Mouse (Mus musculus): ENCODE measurements around the gene Tirap. TPM values are rescaled to one million over a fixed set of nuclear protein-coding genes. Genes with fewer than 3 reads are reported as not detected.

Gene Tirap
- polyA plus RNA-seq, 1 experiment from 2014 or later: 3.5 TPM

DNA sequence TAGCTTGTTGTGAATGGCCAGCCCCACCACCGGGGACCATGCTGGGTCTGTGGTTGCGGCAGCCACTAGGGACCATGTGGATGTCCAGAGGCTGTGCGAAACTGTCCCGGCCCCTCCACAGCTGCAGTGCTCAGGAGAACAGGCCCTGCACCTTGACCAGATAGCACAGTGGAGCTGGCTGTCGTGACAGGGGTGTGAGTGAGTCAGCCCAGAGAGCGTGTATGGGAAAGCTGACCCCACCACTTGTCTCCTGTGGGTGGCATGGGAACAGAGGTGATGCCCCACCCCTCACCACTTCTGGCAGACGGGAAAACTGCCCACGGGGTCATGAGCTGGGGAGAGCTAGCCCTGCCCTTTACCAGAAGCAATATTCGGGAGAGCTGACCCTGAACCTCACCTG lies 55.0 kb downstream of the Tirap start:
- Histone ChIP-seq H3K4me2 (ENCODE audit: low read length) (no peak overlapping the region), H3K4me3 (ENCODE audit: low read depth, low read length) (no peak overlapping the region), H3K36me3 (ENCODE audit: control insufficient read depth, insufficient read depth, low read length) (no peaks in the 10 kb centered on the region), H3K9me3 (replicated peaks; ENCODE audit: control insufficient read depth, low read length) (no peaks in the 10 kb centered on the region), H3K9ac (ENCODE audit: low read length) (no peak overlapping the region), H3K4me1 (ENCODE audit: control insufficient read depth, insufficient read depth, low read length) (no peaks in the 10 kb centered on the region), H3K27me3 (replicated peaks; ENCODE audit: control insufficient read depth, insufficient read depth, low read length) (no peaks in the 10 kb centered on the region), H3K27ac (ENCODE audit: low read depth, low read length) (no peak overlapping the region)
- WGBS: 91% methylated on average over 9 of the region's 9 CpGs
- ATAC-seq: no peak
- DNase-seq (ENCODE audit: low spot score): no peak

DNA sequence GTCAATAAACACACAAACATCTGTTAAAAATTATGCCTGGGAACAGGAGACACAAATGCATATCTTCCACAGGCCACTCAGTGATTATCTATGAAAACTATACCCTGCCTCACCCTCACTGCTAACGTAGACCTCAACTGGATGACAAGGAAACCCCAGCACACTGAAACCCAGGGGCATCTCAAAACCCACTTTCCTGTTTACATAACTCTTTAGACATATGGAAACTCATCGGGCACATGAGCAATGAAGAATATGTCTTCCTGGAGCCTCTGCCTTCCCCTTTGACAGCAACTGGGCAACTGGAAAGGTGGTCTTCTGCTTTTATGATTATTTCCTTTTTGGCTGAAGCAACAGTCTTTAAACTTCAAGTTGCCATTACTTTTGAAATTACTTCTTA lies 57.9 kb downstream of the Tirap start:
- Histone ChIP-seq H3K36me3 (ENCODE audit: control insufficient read depth, insufficient read depth, low read length) (no peaks in the 10 kb centered on the region), H3K9ac (ENCODE audit: low read length) (no peak overlapping the region), H3K4me2 (ENCODE audit: low read length) (no peak overlapping the region), H3K27ac (ENCODE audit: low read depth, low read length) (no peak overlapping the region), H3K27me3 (replicated peaks; ENCODE audit: control insufficient read depth, insufficient read depth, low read length) (no peaks in the 10 kb centered on the region), H3K4me1 (ENCODE audit: control insufficient read depth, insufficient read depth, low read length) (no peaks in the 10 kb centered on the region), H3K9me3 (replicated peaks; ENCODE audit: control insufficient read depth, low read length) (no peaks in the 10 kb centered on the region), H3K4me3 (ENCODE audit: low read depth, low read length) (no peak overlapping the region)
- ATAC-seq (no peak), DNase-seq (ENCODE audit: low spot score) (no peak)
- 86% methylated on average over 2 of the region's 2 CpGs for WGBS

DNA sequence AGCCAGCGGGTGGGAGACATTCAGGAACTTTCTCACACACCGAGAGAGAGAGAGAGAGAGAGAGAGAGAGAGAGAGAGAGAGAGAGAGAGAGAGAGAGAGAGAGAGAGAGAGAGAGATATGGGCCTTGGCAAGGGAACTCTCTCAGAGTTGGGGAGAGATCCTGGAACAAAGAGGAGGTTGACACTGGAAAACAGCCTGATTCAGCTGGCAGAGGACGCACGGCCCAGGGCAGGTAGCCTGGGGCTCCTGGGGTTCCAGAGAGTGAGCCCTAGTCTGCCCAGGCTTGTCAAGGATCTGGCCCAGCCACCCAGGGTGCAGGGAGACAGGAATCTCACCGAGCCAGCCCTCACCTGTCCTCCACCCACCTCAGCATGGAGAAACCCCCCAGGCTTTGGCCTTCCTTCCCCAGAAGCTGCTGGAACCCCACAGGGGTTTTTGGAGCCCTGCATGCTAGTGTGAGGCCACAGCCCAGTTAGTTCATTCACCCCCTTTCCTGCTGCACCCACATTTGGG lies 60.8 kb downstream of the Tirap start:
- H3K36me3 ChIP-seq (ENCODE audit: control insufficient read depth, insufficient read depth, low read length): 0 out of 2 replicates have a peak, but pooled peaks cover 4% of the 10 kb centered on the region
- ATAC-seq (no peak), DNase-seq (ENCODE audit: low spot score) (no peak)
- H3K9ac ChIP-seq (ENCODE audit: low read length): no peak overlapping the region
- WGBS: 73% methylated on average over 5 of the region's 5 CpGs
- no peak overlapping the region for H3K27ac ChIP-seq (ENCODE audit: low read depth, low read length)
- H3K9me3 ChIP-seq (replicated peaks; ENCODE audit: control insufficient read depth, low read length): no peaks in the 10 kb centered on the region
- H3K4me3 ChIP-seq (ENCODE audit: low read depth, low read length): no peak overlapping the region
- no peaks in the 10 kb centered on the region for H3K4me1 ChIP-seq (ENCODE audit: control insufficient read depth, insufficient read depth, low read length)
- H3K27me3 ChIP-seq (replicated peaks; ENCODE audit: control insufficient read depth, insufficient read depth, low read length): no peaks in the 10 kb centered on the region
- H3K4me2 ChIP-seq (ENCODE audit: low read length): no peak overlapping the region

DNA sequence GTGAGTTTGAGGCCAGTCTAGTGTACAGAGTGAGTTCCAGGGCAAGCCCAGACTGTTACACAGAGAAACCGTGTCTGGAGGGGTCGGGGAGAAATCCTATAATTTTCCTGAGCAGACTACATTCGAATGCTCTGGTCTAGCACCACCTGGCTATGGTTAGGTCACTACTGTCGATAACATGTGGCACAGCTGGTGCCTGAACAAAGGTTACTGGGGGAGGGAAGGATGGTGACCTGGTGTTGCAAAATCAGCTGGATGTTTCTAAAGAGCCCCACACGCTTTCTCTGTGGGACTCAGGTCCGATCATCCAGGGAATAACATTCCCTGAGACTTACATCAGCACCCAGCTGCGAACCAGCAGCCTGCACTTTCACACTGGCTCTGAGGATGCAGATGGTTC lies 62.1 kb downstream of the Tirap start:
- H3K4me1 ChIP-seq (ENCODE audit: control insufficient read depth, insufficient read depth, low read length): no peaks in the 10 kb centered on the region
- no peaks in the 10 kb centered on the region for H3K9me3 ChIP-seq (replicated peaks; ENCODE audit: control insufficient read depth, low read length)
- H3K27me3 ChIP-seq (replicated peaks; ENCODE audit: control insufficient read depth, insufficient read depth, low read length): no peaks in the 10 kb centered on the region
- 0 out of 2 replicates have a peak, but pooled peaks cover 4% of the 10 kb centered on the region for H3K36me3 ChIP-seq (ENCODE audit: control insufficient read depth, insufficient read depth, low read length)
- no peak overlapping the region for H3K4me2 ChIP-seq (ENCODE audit: low read length)
- 85% methylated on average over 7 of the region's 7 CpGs for WGBS
- H3K9ac ChIP-seq (ENCODE audit: low read length): no peak overlapping the region
- DNase-seq (ENCODE audit: low spot score) (no peak), ATAC-seq (no peak)
- no peak overlapping the region for H3K27ac ChIP-seq (ENCODE audit: low read depth, low read length)
- no peak overlapping the region for H3K4me3 ChIP-seq (ENCODE audit: low read depth, low read length)

DNA sequence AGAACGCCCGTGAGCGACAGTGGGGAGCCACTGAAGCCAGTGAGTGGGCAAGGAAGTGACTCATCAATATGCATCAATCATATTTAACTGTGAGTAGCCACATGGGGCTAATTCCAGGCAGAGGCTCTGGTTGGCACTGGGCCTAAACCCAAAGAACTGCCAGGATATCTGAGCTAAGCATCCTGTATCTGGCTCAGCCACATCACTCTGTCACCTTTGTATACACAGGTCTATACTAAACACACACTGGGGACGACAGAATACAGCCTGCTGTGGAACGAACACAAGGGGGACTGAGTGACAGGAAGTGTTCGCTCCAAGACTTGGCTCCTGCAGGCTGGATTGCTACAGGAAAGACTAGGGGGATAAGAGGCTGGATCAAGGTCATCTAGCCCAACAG lies 64.5 kb downstream of the Tirap start:
- Histone ChIP-seq H3K36me3 (ENCODE audit: control insufficient read depth, insufficient read depth, low read length) (0 out of 2 replicates have a peak, but pooled peaks cover 4% of the 10 kb centered on the region), H3K9me3 (replicated peaks; ENCODE audit: control insufficient read depth, low read length) (no peaks in the 10 kb centered on the region), H3K4me3 (ENCODE audit: low read depth, low read length) (no peak overlapping the region), H3K4me2 (ENCODE audit: low read length) (no peak overlapping the region), H3K9ac (ENCODE audit: low read length) (no peak overlapping the region), H3K4me1 (ENCODE audit: control insufficient read depth, insufficient read depth, low read length) (no peaks in the 10 kb centered on the region), H3K27me3 (replicated peaks; ENCODE audit: control insufficient read depth, insufficient read depth, low read length) (no peaks in the 10 kb centered on the region), H3K27ac (ENCODE audit: low read depth, low read length) (no peak overlapping the region)
- 80% methylated on average over 6 of the region's 6 CpGs for WGBS
- ATAC-seq (no peak), DNase-seq (ENCODE audit: low spot score) (no peak)

Other genes starting within 250 kb of the Tirap start
- gene St3gal4, start 81.0 kb downstream of the Tirap start, polyA plus RNA-seq (2014; fragmentation: Nextera tagmentation; extraction: Ambion mirVana): 10.1 and 12.3 TPM in 2 replicates
- 93.2 and 94.8 TPM in 2 replicates for gene Dcps, start 24.2 kb downstream of the Tirap start, polyA plus RNA-seq (2014; fragmentation: Nextera tagmentation; extraction: Ambion mirVana)
- gene Srpr, start 116 bp downstream of the Tirap start, polyA plus RNA-seq (2014; fragmentation: Nextera tagmentation; extraction: Ambion mirVana): 55.1 and 59.0 TPM in 2 replicates
- gene Foxred1, start 10.8 kb upstream of the Tirap start, polyA plus RNA-seq (2014; fragmentation: Nextera tagmentation; extraction: Ambion mirVana): 24.9 and 27.8 TPM in 2 replicates
- gene Fam118b, start 67.5 kb upstream of the Tirap start, polyA plus RNA-seq (2014; fragmentation: Nextera tagmentation; extraction: Ambion mirVana): 94.5 and 95.0 TPM in 2 replicates
- gene Rpusd4, start 67.6 kb upstream of the Tirap start, polyA plus RNA-seq (2014; fragmentation: Nextera tagmentation; extraction: Ambion mirVana): 23.1 and 24.9 TPM in 2 replicates
- gene Cdon, start 220.8 kb upstream of the Tirap start, polyA plus RNA-seq (2014; fragmentation: Nextera tagmentation; extraction: Ambion mirVana): 10.5 and 11.0 TPM in 2 replicates